Mouse (Mus musculus): ENCODE measurements at regions not wholly inside any gene's neighbourhood (a gene's known extent, or its start where the extent isn't known, plus 50 kb on each side); places are given as distances from the start of the nearest gene placed in this dataset.

- DNase-seq (ENCODE audit: low spot score) (no peak), ATAC-seq (ENCODE audit: low FRiP score) (no peak)
- Histone ChIP-seq H3K9ac (no peak overlapping the region), H3K4me2 (replicated peaks) (no peak overlapping the region), H3K4me3 (replicated peaks; ENCODE audit: low read length) (no peak overlapping the region), H3K36me3 (replicated peaks; ENCODE audit: control insufficient read depth, insufficient read depth) (no peaks in the 10 kb centered on the region), H3K9me3 (ENCODE audit: control insufficient read depth, low read length) (no peaks in the 10 kb centered on the region), H3K4me1 (replicated peaks; ENCODE audit: control insufficient read depth, insufficient read depth, low read length) (peaks cover 7% of the 10 kb centered on the region; the same call in 1 of the 2 replicates), H3K27me3 (ENCODE audit: control insufficient read depth, insufficient read depth, low read length) (no peaks in the 10 kb centered on the region), H3K27ac (no peak overlapping the region)
- WGBS: 73% methylated on average over 5 of the region's 5 CpGs
Observed at GRCm38 (mm10) chr1:51633795-51634194, 155.6 kb upstream of the Nabp1 start.

DNA sequence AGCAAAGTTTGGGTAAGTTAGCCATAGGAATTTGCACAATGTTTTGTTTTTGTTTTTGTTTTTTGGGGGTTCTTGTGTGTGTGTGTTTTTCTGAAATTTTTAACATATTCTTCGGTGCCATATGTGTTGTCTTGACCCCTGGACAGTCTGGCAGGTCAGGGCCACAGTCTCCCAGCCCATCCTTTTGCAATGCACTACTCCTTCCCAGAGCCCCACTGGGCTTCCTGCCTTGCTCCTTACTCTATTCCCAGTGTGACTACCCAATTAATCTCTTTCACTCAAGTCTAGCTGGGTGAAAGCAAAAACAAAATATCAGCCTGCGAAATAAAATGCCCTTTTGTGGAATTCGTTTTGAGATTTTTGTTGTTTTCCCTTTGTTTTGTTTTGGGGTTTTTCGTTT lies 154.6 kb upstream of the Nabp1 start:
- ATAC-seq (ENCODE audit: low FRiP score) (no peak), DNase-seq (ENCODE audit: low spot score) (no peak)
- no peaks in the 10 kb centered on the region for H3K9me3 ChIP-seq (ENCODE audit: control insufficient read depth, low read length)
- peaks cover 7% of the 10 kb centered on the region; the same call in 1 of the 2 replicates for H3K4me1 ChIP-seq (replicated peaks; ENCODE audit: control insufficient read depth, insufficient read depth, low read length)
- no peak overlapping the region for H3K4me2 ChIP-seq (replicated peaks)
- H3K27ac ChIP-seq: no peak overlapping the region
- no peak overlapping the region for H3K4me3 ChIP-seq (replicated peaks; ENCODE audit: low read length)
- no peaks in the 10 kb centered on the region for H3K27me3 ChIP-seq (ENCODE audit: control insufficient read depth, insufficient read depth, low read length)
- WGBS: 87% methylated on average over 4 of the region's 4 CpGs
- H3K9ac ChIP-seq: no peak overlapping the region
- H3K36me3 ChIP-seq (replicated peaks; ENCODE audit: control insufficient read depth, insufficient read depth): no peaks in the 10 kb centered on the region

DNA sequence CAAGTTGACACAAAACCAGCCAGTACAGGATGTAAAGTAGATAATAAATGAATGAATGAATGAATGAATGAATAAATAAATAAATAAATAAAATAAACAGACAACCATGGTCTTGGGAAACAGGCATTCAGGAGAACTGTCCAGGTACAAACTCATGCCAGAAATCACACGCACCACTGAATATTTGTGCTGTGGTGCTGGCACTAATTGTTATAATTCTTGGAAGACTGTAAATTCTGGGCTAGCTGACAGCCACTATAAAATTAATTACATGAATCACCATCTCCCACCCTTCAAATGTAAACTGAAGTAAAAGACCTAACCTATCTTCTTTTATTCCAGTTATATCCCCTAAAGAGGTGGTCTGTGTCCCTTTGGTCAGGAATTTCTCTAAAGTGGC lies 151.6 kb upstream of the Nabp1 start:
- DNase-seq (ENCODE audit: low spot score): no peak
- WGBS: 94% methylated on average over 1 of the region's 1 CpGs
- H3K27ac ChIP-seq: no peak overlapping the region

GRCm38 (mm10) chr1:51628137-51628793 lies 150.0 kb upstream of the Nabp1 start:
- WGBS: 72% methylated on average over 5 of the region's 5 CpGs
- Histone ChIP-seq H3K9me3 (ENCODE audit: control insufficient read depth, low read length) (no peaks in the 10 kb centered on the region), H3K36me3 (replicated peaks; ENCODE audit: control insufficient read depth, insufficient read depth) (no peaks in the 10 kb centered on the region), H3K9ac (no peak overlapping the region), H3K27me3 (ENCODE audit: control insufficient read depth, insufficient read depth, low read length) (no peaks in the 10 kb centered on the region), H3K4me2 (replicated peaks) (no peak overlapping the region), H3K4me3 (replicated peaks; ENCODE audit: low read length) (no peak overlapping the region), H3K27ac (no peak overlapping the region), H3K4me1 (replicated peaks; ENCODE audit: control insufficient read depth, insufficient read depth, low read length) (no peaks in the 10 kb centered on the region)
- DNase-seq (ENCODE audit: low spot score): no peak
- no peak for ATAC-seq (ENCODE audit: low FRiP score)

More for the DNA sequence above, 151.6 kb upstream of the Nabp1 start:
- H3K36me3 ChIP-seq (replicated peaks; ENCODE audit: control insufficient read depth, insufficient read depth): no peaks in the 10 kb centered on the region
- H3K4me1 ChIP-seq (replicated peaks; ENCODE audit: control insufficient read depth, insufficient read depth, low read length): no peaks in the 10 kb centered on the region
- no peaks in the 10 kb centered on the region for H3K9me3 ChIP-seq (ENCODE audit: control insufficient read depth, low read length)
- no peak for ATAC-seq (ENCODE audit: low FRiP score)
- H3K4me2 ChIP-seq (replicated peaks): no peak overlapping the region
- no peak overlapping the region for H3K4me3 ChIP-seq (replicated peaks; ENCODE audit: low read length)
- H3K27me3 ChIP-seq (ENCODE audit: control insufficient read depth, insufficient read depth, low read length): no peaks in the 10 kb centered on the region
- no peak overlapping the region for H3K9ac ChIP-seq

DNA sequence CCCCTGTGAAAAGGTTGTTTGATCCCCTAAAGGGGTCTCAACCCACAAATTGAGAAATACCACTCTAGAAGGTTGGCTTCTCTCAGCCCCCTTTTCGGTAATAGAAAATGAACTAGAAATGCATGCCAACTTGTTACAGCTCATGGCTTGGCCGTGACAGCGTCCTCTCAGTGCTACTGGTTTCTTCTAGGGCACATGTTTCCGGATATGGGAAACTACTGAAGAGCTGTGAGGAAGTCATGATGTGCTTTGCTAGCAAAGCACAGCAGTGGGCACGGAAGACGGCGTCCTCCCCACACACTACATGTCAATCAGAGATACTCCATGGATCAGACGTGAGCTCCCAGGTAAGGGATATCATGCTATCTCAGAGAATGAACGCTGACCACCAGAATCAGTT lies 148.1 kb upstream of the Nabp1 start:
- H3K9me3 ChIP-seq (ENCODE audit: control insufficient read depth, low read length): no peaks in the 10 kb centered on the region
- H3K4me3 ChIP-seq (replicated peaks; ENCODE audit: low read length): no peak overlapping the region
- H3K36me3 ChIP-seq (replicated peaks; ENCODE audit: control insufficient read depth, insufficient read depth): no peaks in the 10 kb centered on the region
- no peak overlapping the region for H3K27ac ChIP-seq
- H3K9ac ChIP-seq: no peak overlapping the region
- no peaks in the 10 kb centered on the region for H3K27me3 ChIP-seq (ENCODE audit: control insufficient read depth, insufficient read depth, low read length)
- no peaks in the 10 kb centered on the region for H3K4me1 ChIP-seq (replicated peaks; ENCODE audit: control insufficient read depth, insufficient read depth, low read length)
- no peak for ATAC-seq (ENCODE audit: low FRiP score)
- 88% methylated on average over 9 of the region's 9 CpGs for WGBS
- no peak overlapping the region for H3K4me2 ChIP-seq (replicated peaks)
- DNase-seq (ENCODE audit: low spot score): no peak

DNA sequence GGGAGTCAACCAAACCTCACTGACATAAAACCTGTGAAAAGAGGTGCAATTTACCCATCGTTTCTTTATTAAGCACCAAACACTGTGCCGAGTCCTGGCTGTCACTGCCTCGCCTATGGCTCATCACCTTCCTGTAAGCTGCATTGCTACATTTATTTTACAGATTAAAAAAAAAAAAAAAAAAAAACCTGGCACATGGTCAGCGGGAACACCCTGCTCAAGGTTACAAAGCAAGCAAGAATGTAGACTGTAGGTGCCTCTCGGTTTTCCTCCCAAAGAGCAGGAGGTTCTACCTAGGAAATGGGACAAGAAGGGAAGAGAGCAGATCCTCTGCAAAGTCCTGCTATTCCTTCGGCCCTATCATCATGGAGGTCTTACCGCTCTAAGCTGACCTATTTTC lies 146.9 kb upstream of the Nabp1 start:
- H3K27ac ChIP-seq: no peak overlapping the region
- DNase-seq (ENCODE audit: low spot score) (no peak), ATAC-seq (ENCODE audit: low FRiP score) (no peak)
- H3K9ac ChIP-seq: no peak overlapping the region
- no peaks in the 10 kb centered on the region for H3K27me3 ChIP-seq (ENCODE audit: control insufficient read depth, insufficient read depth, low read length)
- 93% methylated on average over 7 of the region's 7 CpGs for WGBS
- H3K9me3 ChIP-seq (ENCODE audit: control insufficient read depth, low read length): no peaks in the 10 kb centered on the region
- H3K4me2 ChIP-seq (replicated peaks): no peak overlapping the region
- no peak overlapping the region for H3K4me3 ChIP-seq (replicated peaks; ENCODE audit: low read length)
- no peaks in the 10 kb centered on the region for H3K36me3 ChIP-seq (replicated peaks; ENCODE audit: control insufficient read depth, insufficient read depth)
- H3K4me1 ChIP-seq (replicated peaks; ENCODE audit: control insufficient read depth, insufficient read depth, low read length): no peaks in the 10 kb centered on the region

GRCm38 (mm10) chr1:51624551-51624950 lies 146.3 kb upstream of the Nabp1 start:
- Histone ChIP-seq H3K4me1 (replicated peaks; ENCODE audit: control insufficient read depth, insufficient read depth, low read length) (no peaks in the 10 kb centered on the region), H3K9ac (no peak overlapping the region), H3K4me3 (replicated peaks; ENCODE audit: low read length) (no peak overlapping the region), H3K36me3 (replicated peaks; ENCODE audit: control insufficient read depth, insufficient read depth) (no peaks in the 10 kb centered on the region), H3K9me3 (ENCODE audit: control insufficient read depth, low read length) (no peaks in the 10 kb centered on the region), H3K27me3 (ENCODE audit: control insufficient read depth, insufficient read depth, low read length) (no peaks in the 10 kb centered on the region), H3K4me2 (replicated peaks) (no peak overlapping the region), H3K27ac (no peak overlapping the region)
- WGBS: 87% methylated on average over 2 of the region's 2 CpGs
- ATAC-seq (ENCODE audit: low FRiP score) (no peak), DNase-seq (ENCODE audit: low spot score) (no peak)

GRCm38 (mm10) chr1:51622986-51623385 lies 144.8 kb upstream of the Nabp1 start:
- Histone ChIP-seq H3K4me1 (replicated peaks; ENCODE audit: control insufficient read depth, insufficient read depth, low read length) (peaks cover 10% of the 10 kb centered on the region), H3K27me3 (ENCODE audit: control insufficient read depth, insufficient read depth, low read length) (no peaks in the 10 kb centered on the region), H3K9me3 (ENCODE audit: control insufficient read depth, low read length) (no peaks in the 10 kb centered on the region), H3K36me3 (replicated peaks; ENCODE audit: control insufficient read depth, insufficient read depth) (no peaks in the 10 kb centered on the region), H3K9ac (no peak overlapping the region), H3K27ac (no peak overlapping the region), H3K4me3 (replicated peaks; ENCODE audit: low read length) (no peak overlapping the region), H3K4me2 (replicated peaks) (no peak overlapping the region)
- no peak for DNase-seq (ENCODE audit: low spot score)
- 54% methylated on average over 3 of the region's 3 CpGs for WGBS
- ATAC-seq (ENCODE audit: low FRiP score): no peak

GRCm38 (mm10) chr1:51622181-51622862 lies 144.1 kb upstream of the Nabp1 start:
- ATAC-seq (ENCODE audit: low FRiP score) (no peak), DNase-seq (ENCODE audit: low spot score) (no peak)

More at GRCm38 (mm10) chr1:51622181-51622862, 144.1 kb upstream of the Nabp1 start:
- Histone ChIP-seq H3K4me2 (replicated peaks) (no peak overlapping the region), H3K9me3 (ENCODE audit: control insufficient read depth, low read length) (no peaks in the 10 kb centered on the region), H3K27me3 (ENCODE audit: control insufficient read depth, insufficient read depth, low read length) (no peaks in the 10 kb centered on the region), H3K27ac (no peak overlapping the region), H3K4me1 (replicated peaks; ENCODE audit: control insufficient read depth, insufficient read depth, low read length) (peaks cover 17% of the 10 kb centered on the region), H3K36me3 (replicated peaks; ENCODE audit: control insufficient read depth, insufficient read depth) (no peaks in the 10 kb centered on the region), H3K4me3 (replicated peaks; ENCODE audit: low read length) (no peak overlapping the region), H3K9ac (no peak overlapping the region)
- WGBS: 34% methylated on average over 9 of the region's 9 CpGs

All from hindbrain, embryonic 14.5 days (tissue).